Mouse (Mus musculus) cerebellum, postnatal 36 days (tissue): Measurements from ENCODE around the gene Akap8.

Experiments used
- DNase-seq, 2 experiments: peaks; one replicate each; pipeline ENCODE4 v3.0.0; 2021 to 2022; ENCODE audit warnings: mixed read lengths in 2 of 2

Gene Akap8

DNA sequence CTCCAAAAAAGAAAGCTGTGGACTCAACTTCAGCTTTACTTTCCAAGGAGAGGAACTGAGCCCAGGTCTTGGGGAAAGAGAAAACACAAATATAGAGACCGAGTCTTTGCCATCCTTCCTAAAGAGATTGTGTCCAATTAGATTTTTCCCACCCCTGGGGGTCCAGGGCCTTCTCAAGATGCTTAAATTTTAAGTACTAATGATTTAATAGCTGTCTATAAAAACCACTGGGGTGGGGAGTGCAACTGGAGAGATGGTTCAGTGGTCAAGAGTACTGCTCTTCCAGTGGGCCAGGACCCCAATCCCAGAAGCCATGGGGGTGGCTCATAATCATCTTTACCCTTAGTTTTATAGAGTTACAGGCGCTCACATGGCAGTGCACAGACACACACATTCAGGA, 27.4 kb upstream of the Akap8 start:
- DNase-seq: no peak

DNA sequence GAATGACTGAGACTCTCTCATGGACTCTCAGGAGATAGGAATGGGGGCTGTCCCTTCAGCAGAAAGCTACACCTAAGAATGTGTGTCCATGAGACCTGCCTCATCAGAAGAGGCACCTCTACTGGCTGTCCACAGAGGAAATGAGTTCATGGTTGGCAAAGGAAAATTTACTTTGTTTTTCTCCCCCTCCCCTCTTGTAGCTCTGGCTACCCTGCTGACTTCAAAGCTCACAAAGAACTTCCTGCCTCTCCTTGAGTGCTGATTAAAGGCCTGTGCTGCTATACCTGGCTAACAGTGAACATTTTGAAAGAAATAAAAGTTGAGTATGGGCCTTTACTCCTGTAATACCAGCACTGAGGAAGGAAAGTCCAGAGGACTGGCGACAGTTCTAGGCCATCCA, 20.1 kb upstream of the Akap8 start:
- no peak for DNase-seq

GRCm38 (mm10) chr17:32340110-32340509, 19.1 kb upstream of the Akap8 start:
- no peak for DNase-seq

DNA sequence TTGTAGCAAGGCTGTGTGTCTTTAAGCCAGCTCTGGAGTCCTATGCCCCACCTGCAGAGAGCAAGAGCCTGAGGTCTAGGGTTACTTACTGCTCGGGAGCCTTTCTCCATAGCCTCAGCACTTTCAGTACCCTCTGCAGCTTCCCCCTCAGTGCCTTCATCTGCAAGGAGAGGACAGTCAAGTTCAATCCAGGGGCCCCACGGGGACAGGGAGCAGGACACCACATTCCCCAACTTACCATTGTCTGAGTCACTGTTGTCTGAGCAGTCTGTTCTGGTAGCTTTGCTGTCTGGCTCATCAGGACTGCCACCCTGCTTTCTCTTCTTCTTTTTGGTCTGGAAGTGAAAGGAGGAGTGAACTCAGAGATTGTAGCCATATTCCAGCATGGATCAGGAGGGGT, 14.8 kb upstream of the Akap8 start:
- DNase-seq: no peak

DNA sequence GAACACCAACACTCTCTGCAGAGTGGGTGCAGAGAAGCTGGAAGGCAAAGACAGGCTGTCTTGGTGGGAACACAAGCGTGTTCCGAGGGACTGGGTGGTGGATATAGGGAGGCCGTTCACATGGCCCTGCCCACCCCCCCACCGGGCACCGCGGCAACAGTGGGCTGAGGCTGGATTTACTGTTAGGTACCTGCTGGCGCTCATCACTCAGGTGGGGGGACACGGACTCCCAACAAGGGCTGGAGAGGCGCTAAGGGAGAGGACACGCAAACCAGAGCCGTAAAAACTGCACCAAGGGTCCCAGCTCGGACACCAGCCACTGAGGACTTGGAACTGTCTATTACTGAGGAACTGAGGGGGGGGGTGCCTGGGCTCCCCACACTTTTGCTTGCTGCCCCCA, 13.9 kb upstream of the Akap8 start:
- no peak for DNase-seq

- no peak for DNase-seq
Observed at GRCm38 (mm10) chr17:32333675-32334303, 12.8 kb upstream of the Akap8 start.

GRCm38 (mm10) chr17:32327501-32327900, 6.5 kb upstream of the Akap8 start:
- DNase-seq: no peak

GRCm38 (mm10) chr17:32322809-32323208, 1.8 kb upstream of the Akap8 start:
- no peak for DNase-seq

DNA sequence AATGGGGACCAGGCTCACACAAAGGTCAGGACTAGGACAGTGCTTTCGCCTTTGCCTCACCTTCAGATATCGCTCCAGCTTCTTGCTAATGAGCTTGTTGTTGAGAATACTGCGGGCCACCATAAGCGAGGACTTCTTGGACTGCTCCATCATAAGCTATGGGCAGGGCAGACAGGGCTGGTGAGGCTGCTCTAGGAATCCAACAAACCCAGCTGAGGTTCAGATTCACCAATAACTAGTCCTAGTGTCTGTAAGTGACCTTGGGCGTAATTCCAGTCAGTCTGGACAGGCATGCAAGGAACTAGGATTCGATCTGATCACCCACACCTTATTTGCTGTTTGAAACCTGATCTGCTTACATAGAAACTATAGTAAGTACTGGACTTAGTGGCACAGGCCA, 798 bp upstream of the Akap8 start:
- no peak for DNase-seq

DNA sequence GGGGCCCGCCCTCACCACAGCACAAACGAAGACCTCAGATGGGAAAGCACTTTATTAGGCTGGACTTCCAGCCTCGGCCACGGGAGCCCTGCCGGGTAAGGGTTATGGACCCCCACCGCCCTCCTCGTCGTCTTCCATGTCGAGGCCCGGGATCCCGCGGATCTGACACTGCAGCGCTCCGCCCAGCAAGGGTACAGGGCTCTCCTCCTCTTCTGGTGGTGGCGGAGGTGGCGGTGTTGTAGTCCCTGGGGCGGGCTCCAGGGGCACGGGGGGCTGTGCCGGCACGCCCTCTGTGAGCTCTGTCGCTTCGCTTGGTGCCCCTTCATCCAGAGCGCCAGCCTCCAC, 324 bp upstream of the Akap8 start:
- no peak for DNase-seq

DNA sequence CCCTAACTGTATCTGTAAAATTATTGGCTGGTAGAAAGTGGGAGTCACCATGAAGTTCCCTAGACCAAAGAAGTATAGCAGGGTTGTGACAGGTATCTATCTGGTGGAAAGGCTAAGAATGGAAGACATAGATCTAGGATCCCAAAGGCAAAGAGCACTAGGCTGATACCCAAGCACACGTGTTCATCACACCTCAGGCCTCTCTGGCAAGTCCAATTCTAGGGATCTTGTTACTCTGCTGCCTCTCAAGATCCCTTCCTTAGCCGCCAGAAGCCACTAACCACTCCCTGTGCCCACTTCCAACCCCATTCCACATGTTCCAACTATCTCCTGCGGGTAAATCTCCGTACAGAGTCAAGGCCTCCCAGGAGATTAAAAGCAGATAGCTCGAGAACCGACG, 1.1 kb downstream of the Akap8 start:
- DNase-seq: no peak

- DNase-seq: no peak
Observed at GRCm38 (mm10) chr17:32317708-32318107, 3.3 kb downstream of the Akap8 start.

GRCm38 (mm10) chr17:32317032-32317431, 4.0 kb downstream of the Akap8 start:
- no peak for DNase-seq

GRCm38 (mm10) chr17:32315560-32315959, 5.5 kb downstream of the Akap8 start:
- DNase-seq: no peak

GRCm38 (mm10) chr17:32313892-32314291, 7.1 kb downstream of the Akap8 start:
- no peak for DNase-seq

- peak; percentile 52 to 60 for DNase-seq
Observed at GRCm38 (mm10) chr17:32312801-32313200, 8.2 kb downstream of the Akap8 start.

DNA sequence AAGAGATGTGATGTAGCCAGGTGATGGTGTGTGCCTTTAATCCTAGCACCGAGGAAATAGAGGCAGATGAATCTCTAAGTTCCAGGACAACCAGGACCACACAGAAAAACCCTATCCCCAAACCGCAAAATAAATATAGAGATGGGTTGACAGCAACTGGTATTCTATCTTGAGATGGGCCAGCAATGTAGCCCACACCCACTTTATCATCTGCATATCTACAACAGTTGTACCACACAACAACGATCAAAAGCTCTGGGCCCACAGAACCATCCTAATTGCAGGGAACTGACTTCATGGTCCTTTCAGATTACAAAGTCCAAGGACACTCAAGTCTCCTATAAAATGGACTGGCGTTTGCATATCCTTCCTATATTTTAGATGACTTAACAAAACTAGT, 13.1 kb downstream of the Akap8 start:
- DNase-seq: no peak

GRCm38 (mm10) chr17:32298125-32298524, 22.9 kb downstream of the Akap8 start:
- DNase-seq: no peak

- no peak for DNase-seq
Observed at GRCm38 (mm10) chr17:32295901-32296300, 25.1 kb downstream of the Akap8 start.

- DNase-seq: no peak
Observed at GRCm38 (mm10) chr17:32295160-32295559, 25.9 kb downstream of the Akap8 start.

- no peak for DNase-seq
Observed at GRCm38 (mm10) chr17:32285138-32285670, 35.8 kb downstream of the Akap8 start.

DNA sequence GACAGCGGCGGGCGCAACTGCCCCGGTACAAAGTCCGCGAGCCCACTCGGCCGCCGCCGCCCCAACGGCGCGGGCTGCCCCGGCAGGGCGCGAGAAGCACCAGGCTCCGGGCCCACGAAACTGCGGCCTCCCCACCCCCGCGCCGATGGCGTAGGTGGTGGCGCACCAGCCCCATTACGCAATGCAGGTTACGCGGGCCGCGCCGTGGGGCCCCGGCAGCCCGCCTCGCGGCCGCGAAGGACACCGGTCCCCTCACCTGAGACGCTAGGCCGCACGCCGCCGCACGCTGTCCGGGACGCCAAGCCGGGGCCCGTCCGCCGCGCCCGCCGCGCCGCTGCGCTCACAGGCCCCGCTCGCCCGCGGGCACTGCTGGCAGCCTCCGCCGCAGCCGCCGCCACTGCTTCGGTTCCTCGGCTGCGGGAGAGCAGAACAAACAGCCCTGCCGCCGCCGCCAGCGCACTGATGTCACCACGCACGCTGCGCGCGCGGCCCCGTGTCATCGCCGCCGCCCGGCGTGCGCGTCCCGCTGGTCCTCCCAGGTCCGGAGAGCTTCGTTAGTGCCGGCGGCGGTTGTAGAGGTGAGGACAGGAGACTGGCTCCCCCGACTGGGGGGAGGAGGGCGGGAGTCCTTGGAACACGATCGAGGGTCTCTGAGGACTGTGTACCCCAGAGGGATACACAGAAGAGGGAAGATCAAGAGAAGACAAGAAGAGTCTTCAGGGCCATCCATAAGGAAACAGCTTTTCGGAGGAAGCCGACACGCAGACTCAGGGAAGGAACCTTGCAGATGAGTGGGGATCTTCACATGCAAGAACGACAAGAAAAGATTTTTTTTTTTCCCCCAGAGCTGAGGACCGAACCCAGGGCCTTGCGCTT, 36.5 kb downstream of the Akap8 start, which contains the start of gene Brd4:
Brd4 (minus strand) TSS at position 461 of the 876 bp plus-strand sequence.
- DNase-seq: peak; percentile 92 to 93

- DNase-seq: peak; percentile 55 to 56
Observed at GRCm38 (mm10) chr17:32283771-32284221, 37.2 kb downstream of the Akap8 start.

DNA sequence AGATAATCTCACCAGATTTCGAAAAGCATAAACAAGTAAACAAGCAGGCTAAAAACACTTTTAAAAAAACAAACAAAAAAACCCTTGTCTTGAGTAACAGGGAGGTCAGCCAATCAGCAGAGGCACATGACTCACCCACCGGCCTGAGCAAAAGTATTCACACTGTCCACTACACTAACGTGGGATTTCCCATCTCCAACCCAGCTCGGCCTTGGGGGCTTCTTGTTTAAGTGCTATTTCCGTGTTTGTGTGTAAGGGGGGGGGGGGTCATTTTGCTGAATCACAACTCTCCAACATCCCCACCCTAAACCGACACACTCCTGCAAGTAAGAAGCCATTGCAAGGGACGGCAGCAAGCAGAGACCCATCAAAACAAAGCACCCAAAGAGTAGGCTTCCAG, 37.7 kb downstream of the Akap8 start:
- no peak for DNase-seq
